Mouse (Mus musculus) megakaryocyte progenitor cell, adult 5-6 weeks (primary cell): ENCODE data around the gene Gm20449. TPM values are rescaled to one million over a fixed set of nuclear protein-coding genes. Genes with fewer than 3 reads are reported as not detected.
A peak's percentile ranks its signal among the peaks of the same experiment; 100 is the strongest.
"Not testable (repeated sequence)": the region's sequence is repeated elsewhere in the genome, so short reads cannot be mapped to it uniquely, and the experiment has no call there.

Experiments used
- ATAC-seq: replicated peaks from 2 replicates; pipeline ENCODE4 v1.8.0; 2016; ENCODE audit warnings: mild to moderate bottlenecking, moderate TSS enrichment, inconsistent platforms; ENCODE audit not compliant: poor library complexity
- total RNA-seq, 2 experiments: library from RNA; stranded (forward) in 1 of 2; stranded (reverse) in 1 of 2; fragments of 157-497, 149-512 nt in 1 of 2; fragments of 200-1000 nt in 1 of 2; gene quantifications; 2 replicates each; pipeline versions ENCODE4 v1.2.3 to v1.2.4; 2015 to 2017

The Gm20449 gene
- not detected in 2 replicates for total RNA-seq (2015)
- total RNA-seq (2017), result not detected in 2 replicates

DNA sequence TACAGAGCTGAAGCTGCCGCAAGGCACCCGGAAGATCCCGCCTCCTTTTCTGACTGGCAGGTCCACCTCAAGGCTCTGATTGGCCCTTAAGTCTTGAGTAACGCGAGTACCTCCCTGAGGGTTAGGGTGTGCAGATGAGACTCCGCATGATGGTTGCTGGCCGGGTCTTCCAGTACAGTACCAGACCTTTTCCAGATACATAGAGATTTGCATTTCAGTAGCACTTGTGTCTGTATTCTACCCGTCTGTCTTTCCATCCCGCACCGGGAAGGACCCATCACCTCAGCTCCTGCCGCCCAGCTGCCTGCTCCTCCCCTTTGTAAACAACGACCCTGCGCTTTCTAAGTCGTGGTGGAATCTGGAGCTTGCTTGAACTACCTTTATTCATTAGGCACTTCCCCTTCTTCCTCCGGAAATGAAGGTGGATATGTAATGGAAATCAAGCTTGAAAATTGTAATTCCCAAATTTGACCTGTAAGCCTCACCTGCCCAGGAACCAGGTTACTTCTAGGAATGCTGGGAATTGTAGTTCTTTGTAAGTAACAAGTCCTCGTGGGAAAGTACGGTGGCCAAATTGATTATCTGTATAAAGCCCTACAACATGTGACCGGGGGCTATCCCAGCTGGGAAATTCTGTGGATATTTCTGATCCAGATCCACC lies at the start of gene Gm20449, which contains the start of gene AW146154:
Gm20449 (minus strand) TSS at position 29 of the 661 bp plus-strand sequence.
AW146154 (minus strand) TSS at position 502 of the 661 bp plus-strand sequence.
- ATAC-seq, result peak; percentile 91

DNA sequence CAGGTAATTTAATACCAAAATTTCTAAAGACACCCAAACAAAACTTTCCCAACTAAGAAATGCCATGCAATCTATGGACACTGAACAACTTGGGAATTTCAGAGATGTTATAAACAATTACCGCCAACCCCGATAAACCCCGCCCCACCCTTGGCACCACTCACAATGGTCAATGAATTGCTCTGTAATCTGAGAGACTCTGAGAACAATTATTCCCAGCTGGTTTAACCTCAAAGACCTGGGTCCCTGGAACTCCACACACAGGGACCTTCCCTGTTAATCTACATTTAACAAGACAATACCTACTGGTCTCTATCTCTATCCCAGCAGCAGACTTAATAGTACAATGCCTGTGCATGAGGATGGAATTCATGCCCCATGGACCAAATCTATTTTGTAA lies 13.5 kb upstream of the Gm20449 start:
- no peak for ATAC-seq

GRCm38 (mm10) chr7:41512207-41512606 lies 13.0 kb upstream of the Gm20449 start:
- ATAC-seq, result no peak

GRCm38 (mm10) chr7:41502402-41502801 lies 3.2 kb upstream of the Gm20449 start:
- no peak for ATAC-seq

- ATAC-seq, result peak; percentile 54
Observed at GRCm38 (mm10) chr7:41500151-41500934, 1.1 kb upstream of the Gm20449 start.

- peak; percentile 63 for ATAC-seq
Observed at GRCm38 (mm10) chr7:41499018-41499388, 214 bp downstream of the Gm20449 start.

DNA sequence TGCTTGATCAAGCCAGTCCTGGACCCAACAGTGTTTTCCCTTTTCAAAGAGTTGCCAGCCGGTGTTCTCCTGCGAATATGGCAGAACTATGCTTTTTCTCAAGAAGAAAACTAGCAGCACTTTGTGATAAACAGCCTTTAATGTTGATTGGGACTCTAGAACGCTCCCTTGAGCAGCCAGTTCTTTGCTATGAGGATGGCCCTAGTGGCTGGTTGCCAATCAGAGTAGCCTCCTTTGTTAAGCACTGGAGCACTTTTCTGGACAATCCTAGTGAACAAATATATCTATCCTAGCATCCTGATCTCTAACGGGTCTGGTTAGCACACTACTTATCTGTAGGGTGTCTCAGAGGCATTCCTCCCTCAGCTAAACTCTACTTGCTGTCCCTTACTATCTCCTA lies 753 bp downstream of the Gm20449 start:
- ATAC-seq, result not testable (repeated sequence)

- no peak for ATAC-seq
Observed at GRCm38 (mm10) chr7:41497871-41498270, 1.3 kb downstream of the Gm20449 start.

DNA sequence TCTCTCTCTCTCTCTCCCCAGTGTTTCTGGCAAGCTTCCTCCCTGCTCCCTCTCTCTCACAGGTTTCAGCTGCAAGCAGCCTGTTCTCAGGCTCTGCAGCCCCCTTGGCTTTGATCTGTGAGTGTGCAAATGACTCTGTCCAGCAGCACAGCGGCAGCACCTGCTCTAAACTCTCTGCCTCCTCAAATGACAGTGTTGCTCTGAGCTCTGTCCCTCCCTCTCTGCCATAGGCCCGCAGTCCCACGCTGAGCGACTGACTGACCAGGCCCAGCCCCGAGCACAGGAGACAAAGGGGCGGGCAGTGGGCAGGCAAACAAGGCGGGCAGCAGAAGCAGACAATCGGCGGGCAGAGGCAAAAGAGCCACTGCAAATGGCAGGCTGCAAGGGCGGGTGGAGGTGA lies 47.4 kb downstream of the Gm20449 start:
- ATAC-seq, result no peak

DNA sequence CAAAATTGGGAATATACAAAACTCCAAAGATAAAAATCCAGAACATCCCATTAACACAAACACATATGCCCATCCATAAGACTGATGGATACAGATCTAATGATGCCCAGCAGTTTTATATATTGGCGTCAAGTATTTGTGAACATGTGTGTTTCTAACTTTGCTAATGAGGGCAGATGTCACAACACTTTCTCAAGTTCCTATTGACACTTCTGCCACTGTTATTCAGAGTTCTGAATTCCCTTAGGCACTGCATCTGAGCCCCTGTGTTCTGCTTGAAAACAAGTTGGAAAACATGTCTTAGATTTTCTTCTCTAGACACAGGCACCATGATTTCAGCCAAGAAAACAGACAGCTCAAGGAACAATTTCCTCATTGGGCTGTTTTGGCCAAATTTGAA lies 50.6 kb downstream of the Gm20449 start, which contains the start of gene Vmn2r57:
Vmn2r57 (minus strand) TSS at position 101 of the 400 bp plus-strand sequence.
- ATAC-seq, result not testable (repeated sequence)

DNA sequence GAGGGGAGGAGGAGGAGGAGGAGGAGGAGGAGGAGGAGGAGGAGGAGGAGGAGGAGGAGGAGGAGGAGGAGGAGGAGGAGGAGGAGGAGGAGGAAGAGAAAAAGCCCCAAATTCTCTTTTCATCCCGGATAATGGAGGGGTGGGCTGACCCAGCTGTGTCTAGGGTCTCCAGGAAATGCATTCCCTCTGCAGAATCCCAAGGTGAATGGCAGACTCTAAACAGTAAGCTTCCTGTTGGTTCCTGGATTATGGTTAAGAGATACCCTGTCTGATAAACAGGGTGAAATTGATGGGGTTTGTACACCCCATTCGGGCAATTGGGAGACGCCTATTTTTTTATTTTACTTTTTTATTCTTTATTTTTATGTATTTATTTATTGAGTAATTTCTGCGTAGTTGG lies 105.1 kb downstream of the Gm20449 start:
- no peak for ATAC-seq

GRCm38 (mm10) chr7:41393048-41393971 lies 105.9 kb downstream of the Gm20449 start, which contains the start of gene AI987944:
Gene AI987944, minus strand, starts transcription at chr7:41393379.
- ATAC-seq, result peak; percentile 94

Other genes starting within 250 kb of the Gm20449 start
- 19.7 and 20.5 TPM in 2 replicates for gene AI987944, start 106.0 kb downstream of the Gm20449 start, total RNA-seq (2015)
- 19.5 and 21.9 TPM in 2 replicates for gene AI987944, start 106.0 kb downstream of the Gm20449 start, total RNA-seq (2017)
- 0.10 TPM in 1 of 2 replicates, not detected in the other for gene Vmn2r57, start 50.7 kb downstream of the Gm20449 start, total RNA-seq (2015)
- 0.14 TPM in 1 of 2 replicates, not detected in the other for gene Vmn2r57, start 50.7 kb downstream of the Gm20449 start, total RNA-seq (2017)
- 13.3 and 14.8 TPM in 2 replicates for gene AW146154, start 473 bp upstream of the Gm20449 start, total RNA-seq (2015)
- gene AW146154, start 473 bp upstream of the Gm20449 start, total RNA-seq (2017), result 9.2 and 15.0 TPM in 2 replicates
- gene Gm6871, start 74.2 kb upstream of the Gm20449 start, total RNA-seq (2015), result not detected in 2 replicates
- gene Gm6871, start 74.2 kb upstream of the Gm20449 start, total RNA-seq (2017), result not detected in 2 replicates
- gene 2610021A01Rik, start 99.8 kb upstream of the Gm20449 start, total RNA-seq (2015), result 26.1 and 27.5 TPM in 2 replicates
- 15.1 and 18.8 TPM in 2 replicates for gene 2610021A01Rik, start 99.8 kb upstream of the Gm20449 start, total RNA-seq (2017)
- gene Zfp788, start 133.8 kb upstream of the Gm20449 start, total RNA-seq (2015), result 8.2 and 14.7 TPM in 2 replicates
- 4.8 and 7.6 TPM in 2 replicates for gene Zfp788, start 133.8 kb upstream of the Gm20449 start, total RNA-seq (2017)